Mouse (Mus musculus) 416B (cell line): ENCODE measurements around the gene Rpl9.
A peak's percentile ranks its signal among the peaks of the same experiment; 100 is the strongest.

ENCODE experiments used
- DNase-seq: peaks from one replicate; pipeline ENCODE4 v3.0.0; 2011; ENCODE audit warnings: low read depth

The Rpl9 gene

GRCm38 (mm10) chr5:65374746-65375145, 16.5 kb downstream of the Rpl9 start:
- no peak for DNase-seq

- DNase-seq: no peak
These were observed 19.7 kb downstream of the Rpl9 start for GRCm38 (mm10) chr5:65371551-65371950.

- no peak for DNase-seq
These were observed 23.4 kb downstream of the Rpl9 start for GRCm38 (mm10) chr5:65367837-65368236.

GRCm38 (mm10) chr5:65357771-65358170, 33.5 kb downstream of the Rpl9 start:
- DNase-seq: peak; percentile 45

GRCm38 (mm10) chr5:65356851-65357250, 34.4 kb downstream of the Rpl9 start:
- peak; percentile 80 for DNase-seq

- DNase-seq: peak; percentile 54
These were observed 36.3 kb downstream of the Rpl9 start for GRCm38 (mm10) chr5:65354985-65355384.

GRCm38 (mm10) chr5:65354097-65354496, 37.1 kb downstream of the Rpl9 start:
- peak; percentile 82 for DNase-seq

GRCm38 (mm10) chr5:65350508-65350907, 40.7 kb downstream of the Rpl9 start:
- DNase-seq: no peak

GRCm38 (mm10) chr5:65348168-65348567, 43.1 kb downstream of the Rpl9 start, which contains the start of gene Klb:
Klb (plus strand) TSS chr5:65348314.
- no peak for DNase-seq

GRCm38 (mm10) chr5:65340167-65340566, 51.1 kb downstream of the Rpl9 start:
- no peak for DNase-seq

GRCm38 (mm10) chr5:65338394-65338793, 52.9 kb downstream of the Rpl9 start:
- DNase-seq: peak; percentile 51
